Mouse (Mus musculus) retina, postnatal 7 days (tissue): Measurements from ENCODE around the gene Klhl6.
"Not testable (repeated sequence)": the region's sequence is repeated elsewhere in the genome, so short reads cannot be mapped to it uniquely, and the experiment has no call there.

Source experiments
- DNase-seq: peaks from one replicate; pipeline ENCODE4 v3.0.0-alpha.2; 2012; ENCODE audit warnings: low read depth, low spot score

Gene Klhl6

GRCm38 (mm10) chr16:19982537-19983257 is at the start of gene Klhl6:
Klhl6 (minus strand) TSS chr16:19983037.
- DNase-seq = no peak

GRCm38 (mm10) chr16:20027241-20027640 is 44.4 kb upstream of the Klhl6 start:
- not testable (repeated sequence) for DNase-seq

GRCm38 (mm10) chr16:20022821-20023220 is 40.0 kb upstream of the Klhl6 start:
- no peak for DNase-seq

GRCm38 (mm10) chr16:20021848-20022247 is 39.0 kb upstream of the Klhl6 start:
- no peak for DNase-seq

DNA sequence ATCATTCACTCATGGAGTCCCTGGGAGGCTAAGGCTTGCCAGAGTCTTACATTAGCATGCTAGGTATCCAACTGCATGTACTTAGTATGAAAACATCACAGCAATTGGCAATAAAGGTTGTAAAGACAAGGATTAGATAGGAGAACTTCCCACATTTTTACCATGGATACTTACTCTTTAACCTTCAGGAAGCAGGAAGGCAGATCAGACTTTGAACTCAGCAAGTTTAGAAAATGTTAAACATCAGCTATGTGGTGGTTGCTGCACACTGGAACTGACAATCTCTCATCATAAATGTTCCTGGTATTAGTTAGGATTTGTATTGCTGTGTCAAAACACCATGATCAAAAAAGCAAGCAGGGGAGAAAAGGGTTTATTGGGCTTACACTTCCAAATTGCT is 29.8 kb upstream of the Klhl6 start:
- DNase-seq = no peak

DNA sequence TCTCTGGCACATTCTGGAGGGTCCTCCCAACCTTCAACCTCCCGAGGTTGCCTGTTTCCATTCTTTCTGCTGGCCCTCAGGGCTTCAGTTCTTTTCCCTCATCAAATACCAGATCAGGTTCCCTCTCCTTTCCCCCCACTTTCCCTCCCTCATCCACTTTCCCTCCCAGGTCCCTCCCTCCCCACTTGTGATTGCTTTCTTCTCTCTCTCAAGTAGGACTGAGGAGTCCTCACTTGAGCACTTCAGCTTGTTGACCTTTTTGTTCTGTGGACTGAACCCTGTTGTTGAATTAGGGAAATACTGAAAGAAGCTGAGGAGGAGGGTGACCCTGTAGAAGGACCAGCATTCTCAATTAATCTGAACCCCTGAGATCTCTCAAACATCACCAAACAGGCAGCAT is 23.2 kb upstream of the Klhl6 start:
- DNase-seq = no peak

GRCm38 (mm10) chr16:20000286-20000685 is 17.4 kb upstream of the Klhl6 start:
- DNase-seq = not testable (repeated sequence)

DNA sequence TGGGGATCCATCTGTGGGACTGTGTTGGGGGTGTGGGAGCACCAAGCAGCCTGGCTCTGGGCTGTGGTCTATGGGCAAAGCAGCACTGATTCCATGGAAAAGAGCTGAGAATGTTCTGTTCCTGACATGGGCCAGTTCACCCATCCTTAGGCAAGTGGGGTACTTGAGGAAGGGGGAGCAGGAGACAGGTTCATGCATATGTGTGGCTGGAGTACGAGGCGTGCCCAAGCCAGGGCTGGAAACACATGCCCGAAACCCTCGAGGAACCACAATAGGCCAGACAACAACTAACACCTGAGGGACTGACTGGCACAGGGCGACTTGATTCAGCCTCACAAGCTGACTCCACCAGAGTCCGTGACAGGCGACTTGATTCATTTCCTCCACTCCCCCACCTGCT is 14.8 kb upstream of the Klhl6 start:
- no peak for DNase-seq

DNA sequence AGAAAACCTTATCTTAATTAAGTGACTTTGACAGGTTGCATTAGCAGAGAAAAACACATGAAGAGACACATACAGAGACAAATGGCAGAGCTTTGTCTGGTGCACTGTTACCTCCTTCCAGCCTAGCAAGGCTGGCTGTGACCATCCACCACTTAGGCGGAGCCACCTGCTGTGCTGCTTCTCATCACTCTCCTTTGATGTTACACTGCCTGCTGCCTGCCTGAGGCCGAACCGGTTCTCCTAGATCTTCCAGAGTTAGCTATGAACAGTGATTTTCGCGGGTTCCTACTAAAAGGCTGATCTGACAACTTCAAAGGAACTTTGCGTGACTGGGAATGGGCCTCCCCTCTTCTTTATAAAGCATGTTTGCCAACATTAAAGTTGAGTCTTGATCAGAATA is 14.1 kb upstream of the Klhl6 start:
- DNase-seq = not testable (repeated sequence)

GRCm38 (mm10) chr16:19995818-19996217 is 13.0 kb upstream of the Klhl6 start:
- no peak for DNase-seq

- no peak for DNase-seq
Measured at GRCm38 (mm10) chr16:19993278-19993677, 10.4 kb upstream of the Klhl6 start.

DNA sequence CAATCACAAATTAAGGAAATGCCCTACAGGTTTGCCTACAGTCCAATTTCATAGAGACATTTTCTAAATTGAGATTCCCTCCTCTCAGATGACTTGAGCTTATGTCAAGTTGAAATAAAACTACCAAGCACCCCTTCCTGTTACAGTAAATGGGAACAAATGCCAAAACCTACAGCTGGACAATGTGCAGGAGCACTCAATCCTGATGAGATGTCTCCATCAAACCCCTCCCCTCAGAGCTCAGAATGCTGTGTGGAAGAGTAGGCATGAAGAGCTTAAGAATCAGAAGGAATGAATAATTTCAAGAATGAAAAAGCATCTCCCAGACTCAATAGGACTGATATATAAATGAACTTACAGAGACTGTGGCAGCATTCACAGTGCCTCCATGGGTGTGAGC is 7.7 kb upstream of the Klhl6 start:
- DNase-seq = no peak

- no peak for DNase-seq
Measured at GRCm38 (mm10) chr16:19987589-19987988, 4.8 kb upstream of the Klhl6 start.

GRCm38 (mm10) chr16:19984884-19985643 is 2.2 kb upstream of the Klhl6 start:
- no peak for DNase-seq

DNA sequence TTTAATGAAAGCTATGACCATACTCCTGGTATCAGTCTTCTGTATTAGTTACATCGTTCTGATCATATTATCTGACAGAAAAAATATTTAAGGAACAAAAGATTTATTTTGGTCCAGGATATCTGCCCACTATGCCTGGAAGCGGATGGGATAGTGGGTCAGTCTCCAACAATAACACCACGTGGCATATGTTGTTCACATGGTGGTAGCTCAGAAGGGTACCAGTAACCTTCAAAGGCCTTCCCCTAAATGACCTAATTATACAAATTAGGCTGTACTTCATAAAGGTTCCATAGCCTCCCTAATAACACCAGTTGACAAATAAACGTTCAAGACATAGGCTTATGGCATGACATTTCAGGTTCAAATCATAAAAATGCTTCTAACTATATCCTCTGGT is 722 bp upstream of the Klhl6 start:
- DNase-seq = no peak

DNA sequence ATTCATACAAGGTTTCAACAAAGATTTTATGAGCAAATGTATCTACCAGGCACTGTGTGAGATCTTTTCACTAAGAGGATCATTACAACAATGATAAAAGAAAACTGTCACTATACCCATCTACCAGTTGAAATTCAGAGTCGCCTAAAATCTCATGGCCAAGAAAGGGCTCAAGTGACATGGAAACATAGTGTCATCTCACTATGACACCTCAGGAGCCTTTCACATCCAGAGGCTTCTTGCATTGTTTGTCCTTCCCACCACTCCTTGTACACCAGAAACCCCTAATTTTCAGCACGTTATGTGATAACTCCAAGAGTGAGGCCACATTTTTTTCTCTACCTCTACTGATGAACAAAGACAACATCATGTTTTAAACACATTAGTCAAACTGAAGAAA is 1.2 kb downstream of the Klhl6 start:
- no peak for DNase-seq

- DNase-seq = no peak
Measured at GRCm38 (mm10) chr16:19981006-19981405, 1.8 kb downstream of the Klhl6 start.

DNA sequence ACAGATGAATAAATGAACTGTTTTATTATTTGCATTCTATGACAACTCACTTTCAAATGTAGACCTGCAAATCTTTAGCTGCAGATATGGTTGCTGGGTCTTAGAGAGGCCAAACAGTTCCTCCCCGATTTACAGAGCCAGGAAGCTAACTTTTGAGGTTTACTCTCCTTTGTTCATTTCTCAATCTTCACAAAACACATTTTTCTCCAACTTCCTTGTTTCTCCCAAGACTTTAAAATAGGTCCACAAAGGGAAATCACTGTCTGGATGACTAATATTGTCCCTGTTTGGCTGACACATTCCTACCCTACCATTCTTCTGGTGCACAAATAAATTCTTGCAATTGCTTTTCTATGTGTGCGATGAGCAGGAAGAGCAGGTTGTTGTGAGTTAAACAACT is 3.1 kb downstream of the Klhl6 start:
- no peak for DNase-seq

DNA sequence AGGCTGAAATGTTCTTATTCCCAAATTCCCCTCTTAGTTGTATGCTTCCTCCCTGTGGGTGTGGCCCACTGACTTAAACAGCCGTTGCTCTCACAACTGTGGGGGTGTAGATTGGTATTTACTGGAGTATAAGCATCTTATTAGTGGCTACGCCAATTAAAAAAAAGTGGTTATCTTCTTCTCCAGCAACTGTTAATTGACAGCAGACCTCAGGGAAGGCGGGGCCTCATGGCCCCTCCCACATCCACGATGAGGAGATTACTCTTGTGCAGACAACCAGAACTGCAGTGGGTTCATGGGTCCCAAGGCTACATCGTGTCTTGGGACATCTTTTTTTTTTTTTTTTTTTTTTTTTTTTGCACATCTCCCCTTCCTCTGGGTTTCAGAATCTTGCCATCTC is 5.6 kb downstream of the Klhl6 start:
- DNase-seq = no peak

DNA sequence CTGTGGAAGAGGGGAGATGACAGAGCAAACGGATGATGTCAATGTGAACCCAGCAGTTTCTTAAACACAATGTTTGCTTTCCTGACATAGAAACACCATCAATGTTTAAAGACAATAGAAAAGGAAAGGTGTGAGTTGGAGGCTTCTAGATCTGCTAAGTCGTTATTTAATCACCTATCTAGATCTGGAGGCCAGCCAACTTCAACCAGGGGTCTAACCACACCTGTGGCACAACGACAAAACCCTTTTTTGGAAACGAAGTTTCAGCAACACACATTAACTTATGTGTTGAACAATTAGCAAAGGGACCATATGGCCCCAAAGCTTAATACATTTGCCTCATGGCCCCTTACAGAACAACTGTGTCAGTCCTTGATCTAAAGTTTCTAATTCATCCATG is 6.0 kb downstream of the Klhl6 start:
- no peak for DNase-seq

DNA sequence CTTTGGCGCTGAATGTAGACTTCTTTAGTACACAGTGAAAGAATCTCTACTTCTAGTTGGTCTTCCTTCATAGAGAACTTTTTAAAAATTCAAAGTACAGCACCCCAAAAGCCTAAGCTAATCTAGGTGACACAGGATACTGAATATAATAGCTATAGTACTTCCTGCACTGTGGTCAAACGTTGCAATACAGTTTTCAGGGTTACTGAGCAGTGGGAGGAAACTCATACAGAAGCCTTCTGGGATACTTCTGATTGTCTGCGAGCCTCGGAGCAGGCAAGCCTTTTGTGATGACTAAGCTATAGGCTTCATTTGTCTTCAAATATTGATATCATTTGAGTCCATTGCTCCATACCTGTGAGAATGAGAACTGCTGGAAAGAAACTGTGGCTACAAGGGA is 7.4 kb downstream of the Klhl6 start:
- no peak for DNase-seq

GRCm38 (mm10) chr16:19973480-19973879 is 9.4 kb downstream of the Klhl6 start:
- DNase-seq = no peak

- DNase-seq = no peak
Measured at GRCm38 (mm10) chr16:19972736-19973350, 10.0 kb downstream of the Klhl6 start.
